Mouse (Mus musculus) MEL (cell line): Measurements from ENCODE around the gene Gabrb3.

ENCODE experiments used
- CHD2 ChIP-seq: IDR thresholded peaks from 2 replicates; pipeline ENCODE4 v1.6.1; 2011; ENCODE audit warnings: low read length, improper control_type of control experiment
- CTCF ChIP-seq, 3 experiments: IDR thresholded peaks in 2 of 3; conservative IDR thresholded peaks in 1 of 3; 2 replicates each; pipeline ENCODE4 v1.5.1; 2011 to 2012; ENCODE audit warnings: low read length in 3 of 3, low read depth in 2 of 3, mild to moderate bottlenecking in 2 of 3, improper control_type of control experiment in 1 of 3, inconsistent platforms in 1 of 3, mixed read lengths in 1 of 3, moderate library complexity in 1 of 3; ENCODE audit not compliant: control insufficient read depth in 1 of 3, insufficient read depth in 1 of 3, poor library complexity in 1 of 3, severe bottlenecking in 1 of 3
- POLR2AphosphoS5 ChIP-seq: IDR thresholded peaks from 2 replicates; pipeline ENCODE4 v1.6.1; 2012; ENCODE audit warnings: low read depth, borderline replicate concordance, mild to moderate bottlenecking, inconsistent platforms, low read length, moderate library complexity, mixed read lengths

- TF ChIP-seq CHD2 (no peak), CTCF (IDR thresholded peaks at IDR 0.05 in 2 of 3, conservative IDR thresholded peaks at IDR 0.05 in 1 of 3; ENCODE audit: control insufficient read depth in 1 of 3, insufficient read depth in 1 of 3, low read depth in 2 of 3, low read length in 3 of 3, poor library complexity in 1 of 3, severe bottlenecking in 1 of 3) (no peak), POLR2AphosphoS5 (no peak)
These were observed 394.2 kb downstream of the Gabrb3 start for GRCm38 (mm10) chr7:57813716-57814115.
